Comparison of ENCODE assay signal across 8 mouse cellular contexts in genomic region chr6:84105148-84106022, GRCm38 (mm10).
DNase-seq lines count a peak whose midpoint lies in the region; ATAC-seq and TF ChIP-seq lines count a peak whose summit lies in the region.

No protein-coding gene starts in this region.

- DNase-seq in adrenal gland, adult (ENCODE audit: inconsistent age in 2 of 2, low spot score in 1 of 2) = peak; percentile 34 to 65
- DNase-seq in adrenal gland, adult 8-10 months = no peak
- peak; percentile 46 for DNase-seq in brain, embryonic 18.5 days (ENCODE audit: low read depth, low spot score)
- peak; percentile 75 for DNase-seq in forebrain, postnatal 0 days
- peak; percentile 26 for DNase-seq in liver
- DNase-seq in retina, postnatal 1 day = peak; percentile 86
- no peak for DNase-seq in natural killer cell, adult 2 months (ENCODE audit: low spot score in 2 of 2)

- H3K9me3 ChIP-seq in forebrain, postnatal 0 days (ENCODE audit: low read length) = no peaks in the 10 kb centered on the region
- no peaks in the 10 kb centered on the region for H3K9me3 ChIP-seq in intestine, embryonic 16.5 days (ENCODE audit: control insufficient read depth, low read length)

- H3K4me1 ChIP-seq in forebrain, postnatal 0 days (ENCODE audit: insufficient read depth) = no peaks in the 10 kb centered on the region
- peaks cover 14% of the 10 kb centered on the region for H3K4me1 ChIP-seq in intestine, embryonic 16.5 days (ENCODE audit: control insufficient read depth, insufficient read depth, low read length)

- TF ChIP-seq CTCF in forebrain, postnatal 0 days (IDR thresholded peaks at IDR 0.05; ENCODE audit: low read depth) = no peak

- WGBS in forebrain, postnatal 0 days = 1% methylated on average over 40 of the region's 40 CpGs
- 2% methylated on average over 40 of the region's 40 CpGs for WGBS in intestine, embryonic 16.5 days

- peak overlapping the region; percentile 41 for H3K4me3 ChIP-seq in forebrain, postnatal 0 days (ENCODE audit: low read depth, low read length)
- H3K4me3 ChIP-seq in intestine, embryonic 16.5 days (ENCODE audit: low read length) = peak overlapping the region; percentile 46

- peak; percentile 87 for ATAC-seq in forebrain, postnatal 0 days
- ATAC-seq in intestine, embryonic 16.5 days = peak; percentile 66

- peaks cover 4% of the 10 kb centered on the region; the same call in 1 of the 2 replicates for H3K27me3 ChIP-seq in forebrain, postnatal 0 days (ENCODE audit: insufficient read depth, low read length)
- H3K27me3 ChIP-seq in intestine, embryonic 16.5 days (replicated peaks; ENCODE audit: control insufficient read depth, insufficient read depth, low read length) = peaks cover 5% of the 10 kb centered on the region

- H3K9ac ChIP-seq in forebrain, postnatal 0 days = peak overlapping the region; percentile 51
- peak overlapping the region; percentile 43; the same call in 1 of the 2 replicates for H3K9ac ChIP-seq in intestine, embryonic 16.5 days (ENCODE audit: low read depth, low read length)

- H3K4me2 ChIP-seq in forebrain, postnatal 0 days (ENCODE audit: low read depth) = peak overlapping the region; percentile 74
- peak overlapping the region; percentile 71 for H3K4me2 ChIP-seq in intestine, embryonic 16.5 days (ENCODE audit: low read depth, low read length)

- H3K27ac ChIP-seq in forebrain, postnatal 0 days (ENCODE audit: low read depth, low read length) = no peak overlapping the region
- no peak overlapping the region for H3K27ac ChIP-seq in intestine, embryonic 16.5 days (ENCODE audit: low read length)

- H3K36me3 ChIP-seq in forebrain, postnatal 0 days (ENCODE audit: insufficient read depth) = no peaks in the 10 kb centered on the region
- no peaks in the 10 kb centered on the region for H3K36me3 ChIP-seq in intestine, embryonic 16.5 days (ENCODE audit: control insufficient read depth, insufficient read depth, low read length)

Comparison
In these comparisons a context has a peak if more than half of its experiments do, and no peak if none do; other contexts are left out.
1. DNase-seq: peak in adrenal gland, adult (2 of 2), brain, embryonic 18.5 days (single experiment), forebrain, postnatal 0 days (single experiment), liver (single experiment) and retina, postnatal 1 day (single experiment); none in adrenal gland, adult 8-10 months (single experiment) and natural killer cell, adult 2 months (0 of 2).